Mouse (Mus musculus): ENCODE measurements around the gene Pgrmc2. TPM values are rescaled to one million over a fixed set of nuclear protein-coding genes. Genes with fewer than 3 reads are reported as not detected.

Pgrmc2 gene
- total and polyA plus RNA-seq, 3 experiments = 18.5 to 50.4 (median 31.6) TPM

GRCm38 (mm10) chr3:41100157-41100556 is 17.3 kb upstream of the Pgrmc2 start:
- dilution Hi-C loops (cut with MboI; ENCODE audit: extremely low pct_ligation_motif_present, extremely low pct_unique_long_range_greater_than_20kb, low sequenced_read_pairs) = no loop called here
- no peaks in the 10 kb centered on the region for H3K27me3 ChIP-seq (replicated peaks)
- no peak overlapping the region for H3K9ac ChIP-seq (ENCODE audit: insufficient read depth, low read depth)
- no peaks in the 10 kb centered on the region for H3K79me2 ChIP-seq (replicated peaks; ENCODE audit: control insufficient read depth, extremely low read depth, insufficient read depth, poor library complexity, severe bottlenecking)
- peaks cover 0 to 3% of the 10 kb centered on the region in 2 experiments; a peak in 1 of 4 replicates for H3K4me1 ChIP-seq (ENCODE audit: control insufficient read depth in 1 of 2, insufficient read depth in 2 of 2)
- in situ Hi-C loops (cut with MboI; ENCODE audit: low pct_ligation_motif_present, low pct_unique_long_range_greater_than_20kb, low sequenced_read_pairs) = no loop called here
- H3K27ac ChIP-seq (ENCODE audit: insufficient read depth, low read depth) = no peak overlapping the region
- peaks cover 1% of the 10 kb centered on the region for H3K9me3 ChIP-seq (replicated peaks; ENCODE audit: low read length)
- H3K4me3 ChIP-seq (replicated peaks in 1 of 3; ENCODE audit: low read depth in 2 of 3, low read length in 2 of 3, poor library complexity in 1 of 3) = no peak overlapping the region
- TF ChIP-seq BHLHE40 (IDR thresholded peaks at IDR 0.05; ENCODE audit: low read depth, low read length) = no peak
- no peak for TF ChIP-seq ZNF384 (IDR thresholded peaks at IDR 0.05; ENCODE audit: low read depth, low read length)
- TF ChIP-seq USF1 (IDR thresholded peaks at IDR 0.05; ENCODE audit: low read depth, low read length) = no peak
- TF ChIP-seq POLR2A (IDR thresholded peaks at IDR 0.05; ENCODE audit: low read depth, low read length) = no peak
- TF ChIP-seq EP300 (IDR thresholded peaks at IDR 0.05; ENCODE audit: low read length) = no peak
- no peak for TF ChIP-seq JUND (conservative IDR thresholded peaks at IDR 0.05; ENCODE audit: low read depth, low read length)
- TF ChIP-seq RCOR1 (conservative IDR thresholded peaks at IDR 0.05; ENCODE audit: low read depth, low read length) = no peak
- no peak for TF ChIP-seq ZC3H11A (IDR thresholded peaks at IDR 0.05; ENCODE audit: low read depth, low read length)
- TF ChIP-seq NELFE (IDR thresholded peaks at IDR 0.05; ENCODE audit: low read depth, low read length) = no peak
- TF ChIP-seq HCFC1 (IDR thresholded peaks at IDR 0.05; ENCODE audit: low read depth, low read length) = no peak
- no peak for TF ChIP-seq JUN (IDR thresholded peaks at IDR 0.05; ENCODE audit: insufficient read depth, low read depth, low read length)
- no peak for TF ChIP-seq ETS1 (conservative IDR thresholded peaks at IDR 0.05; ENCODE audit: low read depth, low read length)
- no peak for TF ChIP-seq MEF2A (IDR thresholded peaks at IDR 0.05; ENCODE audit: borderline replicate concordance, low read depth, low read length)
- no peak for TF ChIP-seq NRF1 (IDR thresholded peaks at IDR 0.05; ENCODE audit: low read depth, low read length)
- TF ChIP-seq IRF4 (IDR thresholded peaks at IDR 0.05; ENCODE audit: low read depth, low read length) = no peak
- TF ChIP-seq MAX (IDR thresholded peaks at IDR 0.05; ENCODE audit: low read length) = no peak
- TF ChIP-seq CHD1 (IDR thresholded peaks at IDR 0.05; ENCODE audit: low read depth, low read length) = no peak
- DNase-seq (ENCODE audit: extremely low read depth) = no peak
- no peaks in the 10 kb centered on the region for H3K36me3 ChIP-seq (replicated peaks in 1 of 2; ENCODE audit: control insufficient read depth in 1 of 2, insufficient read depth in 1 of 2, low read length in 1 of 2)
- no peak overlapping the region for H3K4me2 ChIP-seq (ENCODE audit: insufficient read depth, low read depth, poor library complexity, severe bottlenecking)

GRCm38 (mm10) chr3:41099672-41100071 is 16.8 kb upstream of the Pgrmc2 start:
- dilution Hi-C loops (cut with MboI; ENCODE audit: extremely low pct_ligation_motif_present, extremely low pct_unique_long_range_greater_than_20kb, low sequenced_read_pairs) = no loop called here
- no peak overlapping the region for H3K27ac ChIP-seq (ENCODE audit: insufficient read depth, low read depth)
- TF ChIP-seq NRF1 (IDR thresholded peaks at IDR 0.05; ENCODE audit: low read depth, low read length) = no peak
- no peak for TF ChIP-seq TCF12 (IDR thresholded peaks at IDR 0.05; ENCODE audit: low read depth, low read length)
- no peak for TF ChIP-seq RAD21 (IDR thresholded peaks at IDR 0.05; ENCODE audit: low read depth, low read length)
- no peak for TF ChIP-seq JUN (IDR thresholded peaks at IDR 0.05; ENCODE audit: insufficient read depth, low read depth, low read length)
- TF ChIP-seq USF1 (IDR thresholded peaks at IDR 0.05; ENCODE audit: low read depth, low read length) = no peak
- no peak for TF ChIP-seq ZKSCAN1 (IDR thresholded peaks at IDR 0.05; ENCODE audit: borderline replicate concordance, low read depth, low read length)
- TF ChIP-seq TBP (conservative IDR thresholded peaks at IDR 0.05; ENCODE audit: low read depth, low read length) = no peak
- TF ChIP-seq UBTF (IDR thresholded peaks at IDR 0.05; ENCODE audit: low read depth, low read length) = no peak

More at GRCm38 (mm10) chr3:41099672-41100071, 16.8 kb upstream of the Pgrmc2 start:
- H3K4me1 ChIP-seq (ENCODE audit: control insufficient read depth in 1 of 2, insufficient read depth in 2 of 2) = peaks cover 0 to 3% of the 10 kb centered on the region in 2 experiments; a peak in 1 of 4 replicates
- no peak overlapping the region for H3K4me2 ChIP-seq (ENCODE audit: insufficient read depth, low read depth, poor library complexity, severe bottlenecking)
- H3K79me2 ChIP-seq (replicated peaks; ENCODE audit: control insufficient read depth, extremely low read depth, insufficient read depth, poor library complexity, severe bottlenecking) = no peaks in the 10 kb centered on the region
- no peak for DNase-seq (ENCODE audit: extremely low read depth)
- H3K4me3 ChIP-seq (replicated peaks in 1 of 3; ENCODE audit: low read depth in 2 of 3, low read length in 2 of 3, poor library complexity in 1 of 3) = no peak overlapping the region
- H3K27me3 ChIP-seq (replicated peaks) = no peaks in the 10 kb centered on the region
- no peak overlapping the region for H3K9ac ChIP-seq (ENCODE audit: insufficient read depth, low read depth)
- H3K36me3 ChIP-seq (replicated peaks in 1 of 2; ENCODE audit: control insufficient read depth in 1 of 2, insufficient read depth in 1 of 2, low read length in 1 of 2) = no peaks in the 10 kb centered on the region
- in situ Hi-C loops (cut with MboI; ENCODE audit: low pct_ligation_motif_present, low pct_unique_long_range_greater_than_20kb, low sequenced_read_pairs) = no loop called here
- H3K9me3 ChIP-seq (replicated peaks; ENCODE audit: low read length) = peaks cover 1% of the 10 kb centered on the region
